Mouse (Mus musculus): ENCODE results near the gene Calm1. TPM values are rescaled to one million over a fixed set of nuclear protein-coding genes. Genes with fewer than 3 reads are reported as not detected.

Gene Calm1
- 1,734 and 1,740 TPM in 2 replicates for polyA plus RNA-seq (2016; fragmentation: Nextera tagmentation; extraction: Ambion mirVana)

DNA sequence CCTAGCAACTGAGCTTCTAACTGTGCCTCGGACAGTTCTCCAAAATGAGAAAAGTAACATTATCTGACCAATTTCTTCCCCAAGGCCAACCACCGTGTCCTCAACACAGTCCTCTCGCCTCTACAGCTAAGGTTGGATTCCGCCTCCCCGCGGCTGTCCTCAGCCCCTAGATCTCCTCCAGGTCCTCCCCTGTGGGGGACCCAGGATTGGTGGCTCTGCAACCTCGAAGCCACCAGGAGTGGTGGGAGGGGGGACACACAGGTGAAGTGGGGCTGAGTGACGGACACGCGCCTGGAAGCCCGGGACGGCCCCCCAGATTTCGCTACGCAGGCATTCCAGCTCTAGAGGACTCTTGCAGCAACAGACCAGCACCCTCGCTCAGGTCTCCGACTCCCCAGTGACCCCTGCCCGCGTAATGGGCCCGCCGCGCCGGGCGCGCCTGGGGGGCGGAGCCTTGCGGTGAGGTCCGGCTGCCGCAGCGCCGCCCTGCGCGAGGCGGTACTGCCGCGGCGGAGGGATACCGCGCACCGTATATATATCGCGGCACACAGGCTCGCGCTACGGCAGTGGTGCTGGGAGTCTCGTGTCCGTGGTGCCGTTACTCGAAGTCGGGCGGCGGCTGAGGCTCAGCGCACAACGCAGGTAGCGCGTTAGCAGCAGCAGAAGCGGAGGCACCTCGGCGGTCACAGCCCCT, at the start of gene Calm1:
Calm1 (plus strand) TSS at position 469 of the 694 bp plus-strand sequence.
- Histone ChIP-seq H3K27me3 (0 out of 2 replicates have a peak, but pooled peaks cover 7% of the 10 kb centered on the region), H3K27ac (replicated peaks) (peak within 1 kb of the TSS; percentile 82), H3K9me3 (no peaks in the 10 kb centered on the region), H3K9ac (replicated peaks) (peak within 1 kb of the TSS; percentile 99), H3K36me3 (peaks cover 17% of the 10 kb centered on the region), H3K4me3 (peak within 1 kb of the TSS; percentile 100), H3K4me1 (peaks cover 28% of the 10 kb centered on the region), H3K4me2 (replicated peaks) (peak within 1 kb of the TSS; percentile 96)
- peak; percentile 88 for ATAC-seq (ENCODE audit: low FRiP score, low read depth)
- WGBS, result under 1% methylated on average over 55 of the region's 58 CpGs

GRCm38 (mm10) chr12:100152466-100152865, 46.8 kb upstream of the Calm1 start:
- Histone ChIP-seq H3K36me3 (peaks cover 35% of the 10 kb centered on the region), H3K4me2 (replicated peaks) (no peak overlapping the region), H3K4me3 (no peak overlapping the region), H3K27ac (replicated peaks) (no peak overlapping the region), H3K9ac (replicated peaks) (no peak overlapping the region), H3K9me3 (no peaks in the 10 kb centered on the region), H3K4me1 (no peaks in the 10 kb centered on the region), H3K27me3 (no peaks in the 10 kb centered on the region)
- no peak for ATAC-seq (ENCODE audit: low FRiP score, low read depth)
- 94% methylated on average over 7 of the region's 7 CpGs for WGBS

DNA sequence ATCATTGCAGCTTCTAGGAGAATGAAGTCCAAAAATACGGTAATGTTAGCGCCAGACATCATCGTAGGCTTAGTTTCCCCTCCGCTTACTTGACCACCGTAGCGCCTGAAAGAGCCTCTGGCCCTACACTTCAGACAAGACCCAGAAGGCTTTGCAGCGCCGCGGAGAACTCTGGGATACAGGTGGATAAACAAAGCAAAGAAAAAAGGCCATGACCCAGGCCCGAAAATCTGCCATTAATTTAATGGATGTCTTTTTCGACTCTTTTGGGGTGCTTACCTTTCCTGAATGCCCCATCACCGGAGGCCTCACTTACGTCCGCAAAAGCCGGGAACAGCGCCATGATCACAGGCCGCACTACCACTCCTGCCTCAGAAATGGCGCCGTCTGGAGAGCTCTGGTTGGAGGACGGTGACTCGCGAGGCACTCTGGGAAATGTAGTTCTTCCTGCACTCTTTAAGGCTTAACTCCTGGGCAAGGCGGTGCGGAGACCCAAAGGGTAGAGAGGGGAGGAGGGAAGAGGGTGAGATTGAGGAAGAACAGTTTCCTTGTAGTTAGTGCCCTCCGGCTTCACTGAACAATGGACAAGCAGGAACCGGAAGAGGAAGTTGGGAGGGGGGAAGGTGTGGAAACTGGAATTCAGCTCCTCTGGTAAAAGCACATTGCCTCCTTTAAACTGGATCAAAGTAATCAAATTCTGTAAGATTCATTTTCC, 39.8 kb upstream of the Calm1 start, which contains the start of gene Nrde2:
Nrde2 (minus strand) TSS at position 393 of the 715 bp plus-strand sequence.
- WGBS, result under 1% methylated on average over 26 of the region's 26 CpGs
- Histone ChIP-seq H3K27ac (replicated peaks) (peak within 1 kb of the TSS; percentile 12), H3K4me3 (peak within 1 kb of the TSS; percentile 54), H3K36me3 (no peaks in the 10 kb centered on the region), H3K4me2 (replicated peaks) (peak within 1 kb of the TSS; percentile 67), H3K27me3 (no peaks in the 10 kb centered on the region), H3K9ac (replicated peaks) (peak within 1 kb of the TSS; percentile 63), H3K9me3 (no peaks in the 10 kb centered on the region), H3K4me1 (peaks cover 3% of the 10 kb centered on the region)
- peak; percentile 100 for ATAC-seq (ENCODE audit: low FRiP score, low read depth)

DNA sequence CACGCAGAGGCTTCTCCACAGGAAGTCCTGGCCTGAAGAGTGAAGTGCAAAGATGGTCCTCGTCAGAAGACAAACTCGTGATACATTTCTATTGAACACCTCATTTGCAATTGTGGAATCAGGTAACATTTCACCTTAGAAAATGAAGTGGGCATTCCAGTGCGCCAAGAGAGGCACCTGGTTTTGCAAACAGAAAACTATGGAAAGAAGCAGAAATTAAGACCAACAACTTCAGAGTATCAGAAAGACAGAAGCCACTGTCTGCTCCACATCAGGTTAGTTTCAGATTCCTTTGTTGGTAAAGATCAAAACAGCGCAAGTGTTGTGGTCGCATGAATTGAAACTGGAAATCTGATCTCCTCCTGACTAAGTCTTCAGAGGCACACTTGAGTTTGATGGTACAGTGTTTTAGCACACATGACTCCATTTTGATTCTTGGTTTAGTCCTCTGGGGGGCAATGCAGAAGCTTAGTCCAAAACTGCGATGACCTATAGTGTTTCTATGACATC, 34.2 kb upstream of the Calm1 start:
- no peaks in the 10 kb centered on the region for H3K9me3 ChIP-seq
- no peaks in the 10 kb centered on the region for H3K27me3 ChIP-seq
- H3K4me2 ChIP-seq (replicated peaks), result no peak overlapping the region
- ATAC-seq (ENCODE audit: low FRiP score, low read depth), result no peak
- H3K4me1 ChIP-seq, result peaks cover 13% of the 10 kb centered on the region
- no peaks in the 10 kb centered on the region for H3K36me3 ChIP-seq
- no peak overlapping the region for H3K9ac ChIP-seq (replicated peaks)
- no peak overlapping the region for H3K27ac ChIP-seq (replicated peaks)
- WGBS, result 78% methylated on average over 7 of the region's 7 CpGs
- no peak overlapping the region for H3K4me3 ChIP-seq

- no peaks in the 10 kb centered on the region for H3K36me3 ChIP-seq
- H3K27ac ChIP-seq (replicated peaks), result no peak overlapping the region
- H3K4me1 ChIP-seq, result peaks cover 13% of the 10 kb centered on the region
- ATAC-seq (ENCODE audit: low FRiP score, low read depth), result peak; percentile 57
- no peak overlapping the region for H3K4me2 ChIP-seq (replicated peaks)
- H3K9me3 ChIP-seq, result no peaks in the 10 kb centered on the region
- no peak overlapping the region for H3K9ac ChIP-seq (replicated peaks)
- no peak overlapping the region for H3K4me3 ChIP-seq
- WGBS, result 15% methylated on average over 3 of the region's 3 CpGs
- H3K27me3 ChIP-seq, result no peaks in the 10 kb centered on the region
Observed at GRCm38 (mm10) chr12:100166177-100166576, 33.1 kb upstream of the Calm1 start.

DNA sequence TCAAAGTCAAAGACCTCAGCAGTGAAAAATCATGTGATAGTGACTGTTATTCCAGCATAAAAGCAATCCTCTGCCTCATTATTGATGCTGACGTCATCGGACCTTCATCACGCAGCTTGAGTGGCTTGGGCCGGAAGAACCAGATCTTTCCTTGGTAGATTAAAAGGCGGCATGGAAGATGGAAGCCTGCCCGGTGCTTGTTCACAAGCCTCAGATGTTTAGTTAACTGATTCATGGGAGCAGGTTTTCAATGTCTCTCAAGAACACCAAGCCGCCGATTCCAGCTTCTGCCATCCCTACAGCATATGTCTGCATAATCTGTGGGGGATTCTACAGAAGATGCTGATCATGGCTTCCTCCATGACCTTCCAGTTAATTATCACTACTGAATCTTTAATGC, 32.3 kb upstream of the Calm1 start:
- 78% methylated on average over 8 of the region's 8 CpGs for WGBS
- no peaks in the 10 kb centered on the region for H3K9me3 ChIP-seq
- H3K27ac ChIP-seq (replicated peaks), result no peak overlapping the region

DNA sequence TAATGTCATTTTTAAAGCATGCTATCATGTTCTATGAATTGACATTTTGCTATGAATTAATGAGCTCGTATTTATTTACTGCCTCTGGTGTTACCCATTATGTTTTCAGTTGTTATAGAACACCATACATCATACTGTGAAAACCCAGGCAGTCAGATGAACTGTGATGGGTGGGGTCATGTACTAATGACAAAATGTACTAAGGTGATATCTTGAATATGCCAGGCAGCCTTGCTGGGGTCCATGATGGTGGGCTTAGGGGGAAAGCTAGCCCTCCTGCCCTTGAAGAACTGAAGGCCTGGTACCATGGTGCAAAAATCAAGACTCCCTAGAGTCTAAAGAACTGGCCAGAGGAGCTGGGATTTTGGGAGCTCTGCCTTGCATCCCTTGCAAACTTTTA, 31.7 kb upstream of the Calm1 start:
- H3K36me3 ChIP-seq, result no peaks in the 10 kb centered on the region
- H3K27me3 ChIP-seq, result no peaks in the 10 kb centered on the region
- no peak overlapping the region for H3K4me3 ChIP-seq
- no peak overlapping the region; the same call in 1 of the 2 replicates for H3K4me2 ChIP-seq (replicated peaks)
- no peaks in the 10 kb centered on the region for H3K9me3 ChIP-seq
- H3K9ac ChIP-seq (replicated peaks), result no peak overlapping the region
- peak overlapping the region; percentile 85 for H3K27ac ChIP-seq (replicated peaks)
- WGBS, result 91% methylated on average over 1 of the region's 1 CpGs
- peaks cover 13% of the 10 kb centered on the region for H3K4me1 ChIP-seq
- ATAC-seq (ENCODE audit: low FRiP score, low read depth), result no peak; the same call in 1 of the 2 replicates

More for the DNA sequence above, 32.3 kb upstream of the Calm1 start:
- H3K4me2 ChIP-seq (replicated peaks), result no peak overlapping the region
- H3K36me3 ChIP-seq, result no peaks in the 10 kb centered on the region
- H3K4me3 ChIP-seq, result no peak overlapping the region
- ATAC-seq (ENCODE audit: low FRiP score, low read depth), result no peak
- peaks cover 13% of the 10 kb centered on the region for H3K4me1 ChIP-seq
- H3K27me3 ChIP-seq, result no peaks in the 10 kb centered on the region
- no peak overlapping the region for H3K9ac ChIP-seq (replicated peaks)

- no peaks in the 10 kb centered on the region for H3K36me3 ChIP-seq
- peak overlapping the region; percentile 50; the same call in 1 of the 2 replicates for H3K9ac ChIP-seq (replicated peaks)
- peak overlapping the region; percentile 26 for H3K4me3 ChIP-seq
- 12% methylated on average over 21 of the region's 28 CpGs for WGBS
- no peaks in the 10 kb centered on the region for H3K9me3 ChIP-seq
- peak overlapping the region; percentile 85 for H3K27ac ChIP-seq (replicated peaks)
- H3K4me1 ChIP-seq, result peaks cover 13% of the 10 kb centered on the region
- H3K4me2 ChIP-seq (replicated peaks), result peak overlapping the region; percentile 49
- ATAC-seq (ENCODE audit: low FRiP score, low read depth), result peak; percentile 86
- no peaks in the 10 kb centered on the region for H3K27me3 ChIP-seq
Observed at GRCm38 (mm10) chr12:100167931-100168871, 31.0 kb upstream of the Calm1 start.

DNA sequence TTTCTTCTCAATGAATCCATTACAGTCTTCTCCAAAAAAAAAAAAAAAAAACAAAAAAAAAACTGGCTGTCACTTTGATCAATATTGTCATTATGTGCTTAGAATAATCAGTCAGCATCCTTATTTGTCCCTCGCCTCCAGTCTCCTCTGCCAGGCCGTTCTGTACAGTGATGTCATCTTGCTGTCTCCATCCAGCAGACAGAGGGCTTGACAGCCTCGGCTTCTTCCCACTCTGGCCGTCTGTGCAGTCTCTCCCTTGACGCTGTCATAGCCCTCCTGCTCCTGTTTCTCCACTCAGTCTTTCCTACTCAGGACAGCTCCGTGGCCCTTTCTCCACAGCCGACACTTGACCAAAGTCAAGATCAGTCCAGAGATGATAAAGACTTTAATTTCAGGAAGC, 26.8 kb upstream of the Calm1 start:
- no peak overlapping the region for H3K9ac ChIP-seq (replicated peaks)
- WGBS, result 76% methylated on average over 7 of the region's 7 CpGs
- no peaks in the 10 kb centered on the region for H3K36me3 ChIP-seq

GRCm38 (mm10) chr12:100176469-100177056, 22.7 kb upstream of the Calm1 start:
- peaks cover 8% of the 10 kb centered on the region for H3K4me1 ChIP-seq
- 0 out of 2 replicates have a peak, but pooled peaks have one; percentile 23 for ATAC-seq (ENCODE audit: low FRiP score, low read depth)
- H3K4me2 ChIP-seq (replicated peaks), result no peak overlapping the region
- H3K9ac ChIP-seq (replicated peaks), result no peak overlapping the region
- H3K4me3 ChIP-seq, result no peak overlapping the region
- H3K9me3 ChIP-seq, result no peaks in the 10 kb centered on the region
- no peaks in the 10 kb centered on the region for H3K27me3 ChIP-seq
- H3K27ac ChIP-seq (replicated peaks), result peak overlapping the region; percentile 8
- 59% methylated on average over 11 of the region's 11 CpGs for WGBS
- no peaks in the 10 kb centered on the region for H3K36me3 ChIP-seq

More for the DNA sequence above, 26.8 kb upstream of the Calm1 start:
- Histone ChIP-seq H3K4me2 (replicated peaks) (no peak overlapping the region), H3K4me1 (peaks cover 13% of the 10 kb centered on the region), H3K4me3 (no peak overlapping the region), H3K9me3 (no peaks in the 10 kb centered on the region), H3K27ac (replicated peaks) (no peak overlapping the region), H3K27me3 (no peaks in the 10 kb centered on the region)
- ATAC-seq (ENCODE audit: low FRiP score, low read depth), result no peak

- Histone ChIP-seq H3K9me3 (peaks cover 3% of the 10 kb centered on the region; the same call in 1 of the 2 replicates), H3K4me3 (no peak overlapping the region), H3K4me2 (replicated peaks) (no peak overlapping the region), H3K27me3 (no peaks in the 10 kb centered on the region), H3K27ac (replicated peaks) (no peak overlapping the region), H3K9ac (replicated peaks) (no peak overlapping the region), H3K4me1 (peaks cover 8% of the 10 kb centered on the region), H3K36me3 (no peaks in the 10 kb centered on the region)
- WGBS, result 32% methylated on average over 6 of the region's 6 CpGs
- no peak for ATAC-seq (ENCODE audit: low FRiP score, low read depth)
Observed at GRCm38 (mm10) chr12:100178898-100179440, 20.3 kb upstream of the Calm1 start.

All from midbrain, embryonic 12.5 days (tissue).